Comparison of ENCODE assay signal across 23 mouse cellular contexts in the genomic region with DNA sequence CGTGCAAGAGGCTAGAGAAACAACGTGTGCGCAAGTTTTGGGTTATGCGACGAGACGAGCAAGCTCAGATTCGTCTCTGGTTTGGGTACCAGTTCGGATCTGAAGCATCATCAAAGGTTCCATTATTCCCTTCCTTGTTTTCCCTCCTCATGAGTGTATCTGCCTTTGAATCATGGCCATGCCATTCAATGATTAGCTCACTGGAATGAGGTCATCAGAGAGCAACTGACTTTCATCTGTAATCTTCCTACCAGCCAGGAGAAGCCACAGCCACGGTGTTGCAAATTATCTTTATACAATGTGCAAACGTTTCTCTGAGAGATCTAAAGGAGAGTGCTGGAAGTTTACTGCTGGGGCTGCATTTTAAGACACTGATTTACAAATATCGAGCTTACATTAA. TPM values are rescaled to one million over a fixed set of nuclear protein-coding genes. Genes with fewer than 3 reads are reported as not detected.
DNase-seq lines count a peak whose midpoint lies in the region; ATAC-seq and TF ChIP-seq lines count a peak whose summit lies in the region.
"Had no signal": no experiment of that assay in that cellular context is flagged by ENCODE, and none has a peak within 500 bp of the region (broad histone marks: within the 10 kb centered on the region; RNA-seq: fewer than 3 reads in every experiment).

No protein-coding gene starts in this region.

- no peak for TF ChIP-seq CTCF in lung, postnatal 0 days (IDR thresholded peaks at IDR 0.05)
- no peak for TF ChIP-seq CTCF in embryonic fibroblast, embryonic 13.5 days (IDR thresholded peaks at IDR 0.05; ENCODE audit: borderline replicate concordance, insufficient read depth, low read length)

- no peak for TF ChIP-seq POLR2A in embryonic fibroblast, embryonic 13.5 days (IDR thresholded peaks at IDR 0.05; ENCODE audit: low read depth, low read length)

- ATAC-seq in embryonic facial prominence, embryonic 14.5 days (ENCODE audit: low read depth), result no peak
- no peak for ATAC-seq in lung, postnatal 0 days
- ATAC-seq: forebrain, embryonic 15.5 days; hindbrain, embryonic 16.5 days; intestine, postnatal 0 days had no signal

- H3K4me2 ChIP-seq in embryonic facial prominence, embryonic 14.5 days (ENCODE audit: low read depth, low read length), result 0 out of 2 replicates have a peak overlapping the region, but pooled peaks have one; percentile 2
- H3K4me2 ChIP-seq in lung, postnatal 0 days (replicated peaks; ENCODE audit: low read depth, low read length), result peak overlapping the region; percentile 32
- H3K4me2 ChIP-seq: embryonic facial prominence, embryonic 12.5 days; forebrain, embryonic 15.5 days; kidney, embryonic 15.5 days; midbrain, embryonic 11.5 days had no signal

- H3K27me3 ChIP-seq in embryonic facial prominence, embryonic 14.5 days (replicated peaks; ENCODE audit: control insufficient read depth, insufficient read depth, low read length), result no peaks in the 10 kb centered on the region
- no peaks in the 10 kb centered on the region for H3K27me3 ChIP-seq in embryonic facial prominence, embryonic 10.5 days (replicated peaks; ENCODE audit: low read depth, poor library complexity, severe bottlenecking)
- H3K27me3 ChIP-seq in lung, postnatal 0 days (replicated peaks; ENCODE audit: insufficient read depth, low read length), result no peaks in the 10 kb centered on the region
- H3K27me3 ChIP-seq: embryonic facial prominence, embryonic 12.5 days; forebrain, embryonic 15.5 days; kidney, embryonic 15.5 days had no signal

- no peak overlapping the region for H3K27ac ChIP-seq in embryonic facial prominence, embryonic 14.5 days (replicated peaks; ENCODE audit: low read depth, low read length)
- H3K27ac ChIP-seq in embryonic facial prominence, embryonic 10.5 days (replicated peaks), result no peak overlapping the region
- no peak overlapping the region for H3K27ac ChIP-seq in lung, postnatal 0 days (ENCODE audit: low read length)
- no peak overlapping the region for H3K27ac ChIP-seq in embryonic fibroblast, embryonic 13.5 days (ENCODE audit: insufficient read depth, low read length)
- H3K27ac ChIP-seq: embryonic facial prominence, embryonic 12.5 days; forebrain, embryonic 15.5 days; hindbrain, embryonic 10.5 days; kidney, embryonic 15.5 days had no signal

- no peak for DNase-seq in embryonic facial prominence, embryonic 14.5 days (ENCODE audit: low spot score)
- DNase-seq in embryonic facial prominence, embryonic 10.5 days (ENCODE audit: low spot score), result no peak
- peak; percentile 14 for DNase-seq in layer of hippocampus, adult 11-12 months (ENCODE audit: low spot score)
- no peak for DNase-seq in layer of hippocampus, adult 9-10 months (ENCODE audit: low spot score)
- no peak for DNase-seq in lung, postnatal 0 days (ENCODE audit: low spot score)
- no peak for DNase-seq in lung, postnatal 14 days
- DNase-seq in spleen, postnatal 36 days (ENCODE audit: low spot score in 2 of 2), result no peak
- DNase-seq: adrenal gland, postnatal 36 days; cerebellum, adult 11 months; cerebellum, adult 9-11 months; gastrocnemius, postnatal 14 days; kidney, postnatal 36 days; layer of hippocampus, postnatal 36 days; lung, postnatal 10 days; thymus, postnatal 14 days had no signal

- H3K4me1 ChIP-seq in embryonic facial prominence, embryonic 14.5 days (ENCODE audit: control insufficient read depth, insufficient read depth, low read length), result peaks cover 16% of the 10 kb centered on the region; the same call in 1 of the 2 replicates
- H3K4me1 ChIP-seq in embryonic facial prominence, embryonic 10.5 days, result peaks cover 21% of the 10 kb centered on the region
- peaks cover 9% of the 10 kb centered on the region; the same call in 1 of the 2 replicates for H3K4me1 ChIP-seq in lung, postnatal 0 days (ENCODE audit: insufficient read depth, low read depth, low read length)
- peaks cover 27% of the 10 kb centered on the region for H3K4me1 ChIP-seq in embryonic fibroblast, embryonic 13.5 days (ENCODE audit: control insufficient read depth, insufficient read depth, low read length)

- no peak for TF ChIP-seq EP300 in lung, postnatal 0 days (IDR thresholded peaks at IDR 0.05)

- H3K36me3 ChIP-seq in embryonic facial prominence, embryonic 14.5 days (ENCODE audit: control insufficient read depth, insufficient read depth, low read length), result no peaks in the 10 kb centered on the region
- no peaks in the 10 kb centered on the region for H3K36me3 ChIP-seq in embryonic facial prominence, embryonic 10.5 days (replicated peaks)
- H3K36me3 ChIP-seq in lung, postnatal 0 days (ENCODE audit: insufficient read depth, low read length), result no peaks in the 10 kb centered on the region
- H3K36me3 ChIP-seq: embryonic facial prominence, embryonic 12.5 days; forebrain, embryonic 15.5 days; hindbrain, embryonic 10.5 days; kidney, embryonic 15.5 days had no signal

- no peak overlapping the region for H3K4me3 ChIP-seq in embryonic facial prominence, embryonic 14.5 days (ENCODE audit: low read depth, low read length)
- H3K4me3 ChIP-seq in embryonic facial prominence, embryonic 10.5 days, result no peak overlapping the region
- H3K4me3 ChIP-seq in lung, postnatal 0 days (ENCODE audit: low read depth, low read length), result 0 out of 2 replicates have a peak overlapping the region, but pooled peaks have one; percentile 18
- peak overlapping the region; percentile 19 for H3K4me3 ChIP-seq in embryonic fibroblast, embryonic 13.5 days (ENCODE audit: insufficient read depth, low read length)
- H3K4me3 ChIP-seq: embryonic facial prominence, embryonic 12.5 days; forebrain, embryonic 15.5 days; hindbrain, embryonic 10.5 days; kidney, embryonic 15.5 days had no signal

- 77% methylated on average over 11 of the region's 11 CpGs for WGBS in embryonic facial prominence, embryonic 14.5 days
- 82% methylated on average over 11 of the region's 11 CpGs for WGBS in embryonic facial prominence, embryonic 10.5 days
- WGBS in lung, postnatal 0 days, result 73% methylated on average over 11 of the region's 11 CpGs

- no peaks in the 10 kb centered on the region for H3K9me3 ChIP-seq in embryonic facial prominence, embryonic 14.5 days (ENCODE audit: control insufficient read depth, low read length)
- H3K9me3 ChIP-seq in embryonic facial prominence, embryonic 10.5 days, result no peaks in the 10 kb centered on the region
- no peaks in the 10 kb centered on the region for H3K9me3 ChIP-seq in lung, postnatal 0 days (ENCODE audit: low read length)
- H3K9me3 ChIP-seq: embryonic facial prominence, embryonic 12.5 days; forebrain, embryonic 15.5 days; hindbrain, embryonic 10.5 days; kidney, embryonic 15.5 days had no signal

- no peak overlapping the region for H3K9ac ChIP-seq in embryonic facial prominence, embryonic 14.5 days (ENCODE audit: low read depth, low read length)
- H3K9ac ChIP-seq in lung, postnatal 0 days (replicated peaks; ENCODE audit: low read depth), result no peak overlapping the region
- H3K9ac ChIP-seq: embryonic facial prominence, embryonic 12.5 days; forebrain, embryonic 15.5 days; kidney, embryonic 15.5 days had no signal

RNA-seq across cellular contexts. Expression of gene Stard13, which starts 46.3 kb away (rescaled TPM):
- polyA plus RNA-seq in embryonic facial prominence, embryonic 14.5 days (2014; fragmentation: Nextera tagmentation; extraction: Ambion mirVana), result 13.3 and 13.6 TPM in 2 replicates
- 4.2 and 4.6 TPM in 2 replicates for polyA plus RNA-seq in embryonic facial prominence, embryonic 10.5 days (2016; fragmentation: Nextera tagmentation; extraction: Ambion mirVana)
- 19.1 and 20.8 TPM in 2 replicates for polyA plus RNA-seq in lung, postnatal 0 days (2015; fragmentation: Nextera tagmentation; extraction: Ambion mirVana)
- polyA plus RNA-seq in embryonic fibroblast, embryonic 13.5 days (2011; ENCODE audit: insufficient read length, low read depth, missing spikeins), result 19.1 and 26.6 TPM in 2 replicates

Comparison
In these comparisons a context has a peak if more than half of its experiments do, and no peak if none do; other contexts are left out.
1. H3K4me3 ChIP-seq: peak in lung, postnatal 0 days (single experiment) and embryonic fibroblast, embryonic 13.5 days (single experiment); none in embryonic facial prominence, embryonic 14.5 days (single experiment) and embryonic facial prominence, embryonic 10.5 days (single experiment).